Mouse (Mus musculus) spleen, adult 12 weeks (tissue): ENCODE measurements at regions not wholly inside any gene's neighbourhood (a gene's known extent, or its start where the extent isn't known, plus 50 kb on each side); places are given as distances from the start of the nearest gene placed in this dataset.

Source experiments
- DNase-seq: peaks from one replicate; pipeline ENCODE4 v3.0.0; 2022; ENCODE audit warnings: low spot score

- DNase-seq = no peak
Observed at GRCm38 (mm10) chr1:61135597-61136545, 158.1 kb downstream of the Icos start.

GRCm38 (mm10) chr1:61137210-61137885 is 159.6 kb downstream of the Icos start:
- no peak for DNase-seq

GRCm38 (mm10) chr1:61137954-61138353 is 160.2 kb downstream of the Icos start:
- DNase-seq = no peak

DNA sequence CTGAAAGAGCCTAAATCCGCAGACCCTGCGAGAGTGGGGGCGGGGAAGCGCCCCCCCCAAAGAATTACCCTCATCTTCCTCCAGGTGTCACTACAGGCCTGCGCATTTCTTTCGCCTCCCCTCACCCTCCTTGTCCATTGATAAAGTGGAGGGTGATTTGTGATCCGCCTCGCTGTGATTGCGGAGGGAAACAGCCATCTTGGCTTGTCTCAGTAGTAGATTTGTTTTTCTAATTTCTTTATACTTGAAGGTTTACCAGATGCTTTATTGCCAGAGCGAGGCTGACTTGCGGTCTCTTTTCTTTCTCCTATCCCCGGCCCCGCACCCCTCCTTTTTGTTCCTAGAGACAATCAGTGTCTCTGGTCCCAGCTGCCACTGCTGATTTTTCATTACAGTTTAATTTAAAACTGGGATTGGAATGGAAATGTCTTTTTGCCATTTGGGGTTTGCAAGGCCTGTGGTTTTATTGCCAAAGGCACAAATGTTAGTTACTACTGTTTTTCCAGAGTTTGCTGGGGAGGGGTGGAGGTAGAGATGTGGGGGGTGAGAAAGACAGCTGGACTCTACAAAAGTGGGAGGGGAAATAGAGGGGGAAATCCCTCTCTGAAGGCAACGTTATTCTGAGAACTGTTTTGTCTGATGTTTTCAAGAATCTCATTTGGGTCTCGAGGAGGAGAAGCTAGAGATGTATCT is 161.7 kb downstream of the Icos start:
- DNase-seq = no peak

DNA sequence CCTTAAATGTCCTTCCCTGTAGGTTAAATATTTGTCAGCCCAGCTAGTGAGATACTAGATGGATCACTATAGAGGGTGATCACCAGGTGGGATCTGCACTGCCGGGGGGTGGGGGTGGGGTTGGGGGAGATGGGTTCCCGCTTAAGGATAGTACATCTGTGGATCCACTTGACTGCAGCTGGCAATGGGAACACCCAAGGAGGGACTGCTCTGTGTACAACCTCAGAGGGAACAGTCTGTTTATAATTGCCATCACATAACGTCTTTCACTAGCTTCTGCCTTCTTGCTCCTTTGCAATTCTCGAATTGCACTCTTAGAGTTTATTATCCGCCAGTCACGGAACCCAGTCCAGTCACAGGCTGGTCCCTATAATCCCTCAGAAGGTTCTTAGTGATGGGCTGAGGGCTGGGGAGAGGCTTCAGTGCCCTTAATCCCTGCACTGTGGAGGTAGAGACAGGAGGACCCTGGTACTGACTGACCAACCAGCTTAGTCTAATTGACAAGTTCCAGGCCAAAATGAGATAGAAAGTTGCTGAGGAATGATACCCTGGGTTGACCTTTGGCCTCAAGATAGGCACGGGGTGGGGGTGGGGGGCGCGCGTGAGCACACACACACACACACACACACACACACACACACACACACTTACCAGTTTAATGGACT is 162.4 kb downstream of the Icos start:
- no peak for DNase-seq

GRCm38 (mm10) chr1:61140870-61141591 is 163.3 kb downstream of the Icos start:
- no peak for DNase-seq

- no peak for DNase-seq
Observed at GRCm38 (mm10) chr1:61141592-61141930, 163.8 kb downstream of the Icos start.

DNA sequence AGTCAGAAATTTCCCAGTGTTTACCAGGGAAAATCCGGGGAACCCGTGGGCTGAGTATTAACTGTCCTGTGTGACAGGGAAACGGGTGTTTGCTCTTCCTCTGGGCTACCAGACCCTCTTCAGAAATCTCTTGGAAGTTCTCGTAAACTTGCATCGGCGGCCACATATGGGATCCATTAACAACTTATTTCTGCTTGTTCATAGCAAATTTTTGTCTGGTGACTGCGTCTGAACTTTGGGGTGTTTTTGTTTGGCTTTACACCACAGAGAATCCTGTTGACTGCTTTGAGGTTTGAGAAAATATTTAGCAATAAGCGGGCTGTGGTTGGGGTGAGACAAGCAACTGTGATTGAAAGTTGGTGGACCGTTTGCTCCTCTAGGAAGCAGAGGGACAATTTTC is 164.2 kb downstream of the Icos start:
- DNase-seq = no peak

DNA sequence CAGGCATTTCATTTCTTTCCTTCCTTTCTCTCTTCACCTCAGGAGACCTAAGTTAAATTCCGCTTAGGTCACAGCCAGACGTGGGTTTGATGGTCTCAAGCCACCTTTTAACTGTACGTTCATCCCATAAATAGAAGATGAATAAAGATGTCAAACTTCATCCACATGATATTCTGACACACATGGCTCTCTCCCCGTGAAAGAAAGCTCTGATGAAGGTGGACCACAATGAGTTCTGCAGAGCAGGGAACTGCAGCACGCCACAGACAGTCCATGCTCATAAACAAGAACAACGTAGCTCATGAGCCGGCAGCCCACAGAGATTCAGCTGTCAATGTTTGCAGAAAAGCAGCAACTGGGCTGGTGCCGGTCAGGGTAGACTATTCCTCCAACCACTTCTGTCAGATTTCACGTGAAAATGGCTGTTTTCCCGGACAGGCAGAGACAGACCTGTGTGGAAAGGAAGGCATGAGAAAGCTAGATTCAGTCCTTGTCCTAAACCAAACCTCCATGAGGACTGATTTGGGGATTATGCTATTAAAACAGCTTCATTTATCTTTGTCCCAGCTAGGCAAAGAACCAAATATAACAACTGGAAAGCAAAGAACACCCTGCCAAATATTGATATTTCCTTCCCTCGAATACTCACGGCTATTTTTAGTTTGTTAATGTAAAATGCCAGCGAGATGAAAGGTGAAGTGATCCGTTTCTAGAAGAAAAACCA is 165.5 kb downstream of the Icos start:
- DNase-seq = no peak

- DNase-seq = no peak
Observed at GRCm38 (mm10) chr1:61143754-61144066, 166.0 kb downstream of the Icos start.

- DNase-seq = no peak
Observed at GRCm38 (mm10) chr1:61145013-61145412, 167.3 kb downstream of the Icos start.

GRCm38 (mm10) chr1:61145572-61145971 is 167.8 kb downstream of the Icos start:
- DNase-seq = no peak

- no peak for DNase-seq
Observed at GRCm38 (mm10) chr1:61146222-61146723, 168.5 kb downstream of the Icos start.

DNA sequence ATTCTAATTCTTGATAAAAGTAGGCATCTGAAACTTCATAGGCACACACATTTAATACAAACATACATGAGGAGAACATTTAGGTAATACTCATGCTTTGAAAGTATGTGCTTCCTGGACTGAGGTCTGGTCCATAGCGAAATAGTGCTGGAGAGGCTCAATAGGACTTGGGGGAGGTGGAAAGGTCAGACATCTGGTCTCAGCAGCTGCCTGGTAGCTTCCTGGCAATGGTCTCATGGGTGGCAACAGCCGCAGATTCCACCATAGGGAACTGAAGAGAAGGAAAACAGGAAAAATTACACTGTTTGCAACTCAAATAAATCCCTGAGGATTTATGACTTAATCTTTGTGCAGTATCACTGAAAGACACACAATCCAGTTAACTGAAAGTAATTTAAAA is 174.0 kb downstream of the Icos start:
- DNase-seq = no peak

GRCm38 (mm10) chr1:61152157-61152556 is 174.4 kb downstream of the Icos start:
- no peak for DNase-seq

DNA sequence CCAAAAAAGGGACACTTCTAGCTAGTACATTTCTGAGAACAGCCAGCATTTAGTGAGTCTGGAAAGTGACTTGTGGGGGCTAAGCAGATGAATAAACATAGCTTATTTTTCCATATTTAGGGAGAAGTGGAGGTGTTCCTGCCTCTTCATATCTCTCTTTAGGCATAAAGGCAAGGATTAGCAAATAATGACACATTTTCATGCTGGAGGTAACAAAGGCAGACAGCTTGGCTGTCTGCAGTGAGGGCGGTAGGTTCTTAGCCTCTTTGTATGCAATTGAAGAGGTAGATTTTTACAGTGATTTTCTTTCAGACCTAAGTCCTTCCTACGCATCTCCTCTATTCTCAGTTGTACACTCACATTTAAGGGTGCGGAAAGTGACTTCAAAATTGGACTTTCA is 176.5 kb downstream of the Icos start:
- no peak for DNase-seq

DNA sequence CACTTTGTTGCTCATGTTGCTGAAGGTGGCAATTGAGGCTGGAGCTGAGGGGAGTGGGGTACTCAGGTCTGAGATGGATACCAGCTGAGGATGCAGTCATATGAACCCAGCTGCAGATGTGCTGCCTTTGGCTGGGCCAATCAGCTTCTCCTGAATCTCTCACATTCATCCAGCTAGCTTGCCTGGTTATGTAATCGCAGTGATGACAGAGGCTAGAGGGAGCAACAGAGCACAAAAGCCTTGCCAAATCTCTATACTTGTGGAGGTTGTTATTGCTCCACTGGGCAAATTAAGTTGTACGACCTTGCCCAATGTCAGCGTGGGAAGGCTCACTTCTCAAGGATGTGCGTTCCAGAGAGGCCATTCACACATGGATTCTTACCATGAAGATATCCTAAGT is 179.5 kb downstream of the Icos start:
- DNase-seq = no peak

DNA sequence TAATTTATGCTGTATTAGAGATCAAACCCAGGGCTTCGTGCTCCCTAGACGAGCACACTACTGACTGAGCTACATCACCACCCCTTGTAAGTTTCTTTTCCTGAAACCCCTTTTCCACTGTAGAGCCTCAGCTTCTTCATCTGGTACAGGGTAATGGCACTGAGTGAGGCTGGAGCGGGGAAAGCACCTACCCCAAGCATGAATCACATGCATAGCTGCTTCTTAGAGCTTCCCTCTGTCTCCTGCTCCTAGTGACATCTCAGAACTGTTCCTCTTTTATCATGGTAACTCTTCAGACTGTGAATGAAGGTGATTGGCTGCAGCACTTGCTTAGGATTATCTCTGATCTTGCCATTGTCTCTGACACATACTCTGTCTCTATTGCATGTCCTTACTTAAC is 182.8 kb downstream of the Icos start:
- no peak for DNase-seq

DNA sequence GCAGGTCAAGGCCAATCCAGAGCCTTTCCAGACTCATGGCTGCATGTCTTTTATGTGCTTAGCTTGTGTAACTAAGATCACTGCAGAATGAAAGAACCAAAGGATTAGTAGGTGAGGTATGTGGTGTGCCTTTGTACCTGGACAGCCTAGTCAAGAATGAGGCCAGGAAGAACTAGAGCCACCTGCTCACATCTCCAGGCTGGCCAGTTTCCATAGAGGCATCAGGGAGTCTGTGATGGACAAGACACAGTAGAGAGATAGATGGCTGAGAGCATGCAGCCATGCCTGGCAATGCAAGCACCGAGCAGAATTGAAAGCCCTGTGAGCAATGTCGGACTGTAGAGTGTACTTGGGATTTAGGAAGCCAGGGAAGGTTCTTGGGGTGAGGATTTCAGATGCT is 186.5 kb downstream of the Icos start:
- DNase-seq = no peak

DNA sequence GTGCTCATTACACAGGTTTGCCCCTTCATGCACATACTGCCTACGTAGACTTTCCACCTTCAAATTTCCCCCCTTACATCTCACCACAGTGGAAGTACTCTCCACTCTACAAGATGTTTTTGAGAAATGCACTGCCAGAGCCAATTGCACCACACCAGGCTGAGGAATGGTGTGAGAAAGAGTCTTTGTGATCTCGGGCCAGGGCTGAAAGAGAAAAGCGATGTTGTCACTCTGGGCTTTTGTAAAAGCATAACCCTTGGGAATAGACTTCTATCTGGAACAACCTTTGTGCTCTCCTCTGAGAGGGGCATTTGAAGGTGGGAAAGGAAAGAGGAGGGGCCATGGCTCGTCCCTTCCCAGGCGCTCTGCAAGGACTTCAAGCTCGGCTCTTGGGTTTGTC is 194.2 kb downstream of the Icos start:
- DNase-seq = no peak

GRCm38 (mm10) chr1:61172946-61173345 is 195.2 kb downstream of the Icos start:
- DNase-seq = no peak
